Mouse (Mus musculus) lung, embryonic 16.5 days (tissue): ENCODE results near the gene Ina. TPM values are rescaled to one million over a fixed set of nuclear protein-coding genes. Genes with fewer than 3 reads are reported as not detected.

Source experiments
- ATAC-seq: fragments of 200-750 bp; cut with Nextera tagmentation; 2 replicates; pipeline ENCODE4 v1.8.0; 2017; ENCODE audit warnings: low read depth, mild to moderate bottlenecking, moderate library complexity
- H3K27ac ChIP-seq: fragments of 300-500 bp; sonication (generic); 2 replicates; pipeline ENCODE4 v1.5.1; 2014; ENCODE audit warnings: mild to moderate bottlenecking, control low read depth, low read length
- H3K27me3 ChIP-seq: fragments of 300-500 bp; sonication (generic); 2 replicates; pipeline ENCODE4 v1.6.1; 2014; ENCODE audit warnings: low read depth, low read length, mixed read lengths; ENCODE audit not compliant: control insufficient read depth, insufficient read depth
- H3K36me3 ChIP-seq: fragments of 300-500 bp; sonication (generic); 2 replicates; pipeline ENCODE4 v1.6.1; 2014; ENCODE audit warnings: low read length; ENCODE audit not compliant: control insufficient read depth, insufficient read depth
- H3K4me1 ChIP-seq: fragments of 300-500 bp; sonication (generic); replicated peaks from 2 replicates; pipeline ENCODE4 v1.6.1; 2014; ENCODE audit warnings: low read length, mixed read lengths; ENCODE audit not compliant: control insufficient read depth, insufficient read depth
- H3K4me2 ChIP-seq: fragments of 300-500 bp; sonication (generic); 2 replicates; pipeline ENCODE4 v1.6.1; 2014; ENCODE audit warnings: low read depth, low read length, control low read depth
- H3K4me3 ChIP-seq: fragments of 300-500 bp; sonication (generic); 2 replicates; pipeline ENCODE4 v1.5.1; 2014; ENCODE audit warnings: mild to moderate bottlenecking, low read length, control low read depth
- H3K9ac ChIP-seq: fragments of 300-500 bp; sonication (generic); 2 replicates; pipeline ENCODE4 v1.6.1; 2014; ENCODE audit warnings: low read length, control low read depth
- H3K9me3 ChIP-seq: fragments of 300-500 bp; sonication (generic); 2 replicates; pipeline ENCODE4 v1.6.1; 2016; ENCODE audit warnings: low read length; ENCODE audit not compliant: control insufficient read depth
- WGBS: fragments of 180-500 bp; shearing (Covaris S2); extraction: QIAGEN DNeasy Blood & Tissue Kit; methylation state at CpG from one replicate; pipeline ENCODE4 v1.1.7; 2014; 5-methylcytosine and 5-hydroxymethylcytosine counted together
- polyA plus RNA-seq: library from polyadenylated mRNA; unstranded; fragments of >200 nt; fragmentation: Nextera tagmentation; extraction: Ambion mirVana; gene quantifications from 2 replicates; pipeline ENCODE4 v1.2.1, GENCODE M21; 2015

Gene Ina
- polyA plus RNA-seq, 1 experiment from 2014 or later = 0.51 TPM

GRCm38 (mm10) chr19:47034916-47035315 is 20.4 kb downstream of the Ina start:
- no peak overlapping the region for H3K27ac ChIP-seq
- 88% methylated on average over 4 of the region's 4 CpGs for WGBS
- peaks cover 18% of the 10 kb centered on the region for H3K36me3 ChIP-seq
- no peak overlapping the region for H3K9ac ChIP-seq
- H3K27me3 ChIP-seq = no peaks in the 10 kb centered on the region
- no peak overlapping the region for H3K4me3 ChIP-seq
- no peaks in the 10 kb centered on the region for H3K9me3 ChIP-seq
- ATAC-seq = no peak
- no peak overlapping the region for H3K4me2 ChIP-seq
- H3K4me1 ChIP-seq = no peaks in the 10 kb centered on the region

GRCm38 (mm10) chr19:47036596-47036995 is 22.1 kb downstream of the Ina start:
- 80% methylated on average over 3 of the region's 3 CpGs for WGBS
- no peak for ATAC-seq
- no peak overlapping the region for H3K27ac ChIP-seq
- no peaks in the 10 kb centered on the region for H3K27me3 ChIP-seq
- H3K9ac ChIP-seq = no peak overlapping the region
- H3K4me1 ChIP-seq = no peaks in the 10 kb centered on the region
- no peak overlapping the region for H3K4me3 ChIP-seq
- H3K36me3 ChIP-seq = peaks cover 18% of the 10 kb centered on the region
- no peak overlapping the region for H3K4me2 ChIP-seq
- no peaks in the 10 kb centered on the region for H3K9me3 ChIP-seq

GRCm38 (mm10) chr19:47040720-47041473 is 26.4 kb downstream of the Ina start:
- no peak for ATAC-seq
- no peak overlapping the region for H3K9ac ChIP-seq
- no peaks in the 10 kb centered on the region for H3K27me3 ChIP-seq
- peaks cover 16% of the 10 kb centered on the region for H3K36me3 ChIP-seq
- no peak overlapping the region for H3K27ac ChIP-seq
- no peaks in the 10 kb centered on the region for H3K4me1 ChIP-seq
- no peak overlapping the region for H3K4me3 ChIP-seq
- no peaks in the 10 kb centered on the region for H3K9me3 ChIP-seq
- WGBS = 87% methylated on average over 3 of the region's 3 CpGs
- no peak overlapping the region for H3K4me2 ChIP-seq

GRCm38 (mm10) chr19:47043608-47044007 is 29.1 kb downstream of the Ina start:
- H3K36me3 ChIP-seq = peaks cover 22% of the 10 kb centered on the region
- H3K4me1 ChIP-seq = no peaks in the 10 kb centered on the region
- no peak for ATAC-seq
- no peaks in the 10 kb centered on the region for H3K27me3 ChIP-seq
- WGBS = 74% methylated on average over 3 of the region's 3 CpGs
- no peak overlapping the region for H3K4me2 ChIP-seq
- no peak overlapping the region for H3K9ac ChIP-seq
- no peaks in the 10 kb centered on the region for H3K9me3 ChIP-seq
- H3K4me3 ChIP-seq = no peak overlapping the region
- H3K27ac ChIP-seq = no peak overlapping the region

- WGBS = 87% methylated on average over 1 of the region's 1 CpGs
- H3K9me3 ChIP-seq = no peaks in the 10 kb centered on the region
- H3K4me3 ChIP-seq = no peak overlapping the region
- H3K4me2 ChIP-seq = no peak overlapping the region
- H3K27me3 ChIP-seq = no peaks in the 10 kb centered on the region
- no peak overlapping the region for H3K27ac ChIP-seq
- peaks cover 12% of the 10 kb centered on the region for H3K4me1 ChIP-seq
- H3K9ac ChIP-seq = no peak overlapping the region
- no peak for ATAC-seq
- H3K36me3 ChIP-seq = peaks cover 13% of the 10 kb centered on the region; the same call in 1 of the 2 replicates
Observed at GRCm38 (mm10) chr19:47046343-47046742, 31.8 kb downstream of the Ina start.

- WGBS = 79% methylated on average over 13 of the region's 13 CpGs
- H3K9ac ChIP-seq = no peak overlapping the region
- H3K27ac ChIP-seq = no peak overlapping the region
- no peak overlapping the region for H3K4me3 ChIP-seq
- H3K9me3 ChIP-seq = no peaks in the 10 kb centered on the region
- peaks cover 13% of the 10 kb centered on the region; the same call in 1 of the 2 replicates for H3K36me3 ChIP-seq
- ATAC-seq = no peak
- peaks cover 12% of the 10 kb centered on the region for H3K4me1 ChIP-seq
- H3K4me2 ChIP-seq = no peak overlapping the region
- H3K27me3 ChIP-seq = no peaks in the 10 kb centered on the region
Observed at GRCm38 (mm10) chr19:47047236-47047833, 32.8 kb downstream of the Ina start.

- no peak overlapping the region for H3K27ac ChIP-seq
- H3K4me2 ChIP-seq = no peak overlapping the region
- H3K4me3 ChIP-seq = no peak overlapping the region
- peaks cover 12% of the 10 kb centered on the region for H3K4me1 ChIP-seq
- H3K27me3 ChIP-seq = no peaks in the 10 kb centered on the region
- no peak overlapping the region for H3K9ac ChIP-seq
- no peak for ATAC-seq
- WGBS = 65% methylated on average over 4 of the region's 4 CpGs
- H3K9me3 ChIP-seq = no peaks in the 10 kb centered on the region
- peaks cover 13% of the 10 kb centered on the region; the same call in 1 of the 2 replicates for H3K36me3 ChIP-seq
Observed at GRCm38 (mm10) chr19:47049061-47049460, 34.6 kb downstream of the Ina start.

GRCm38 (mm10) chr19:47049840-47050239 is 35.3 kb downstream of the Ina start:
- Histone ChIP-seq H3K9me3 (no peaks in the 10 kb centered on the region), H3K27me3 (no peaks in the 10 kb centered on the region), H3K4me3 (peak overlapping the region; percentile 91), H3K4me1 (peaks cover 12% of the 10 kb centered on the region), H3K27ac (peak overlapping the region; percentile 93; the same call in 1 of the 2 replicates), H3K9ac (peak overlapping the region; percentile 85), H3K36me3 (peaks cover 11% of the 10 kb centered on the region; the same call in 1 of the 2 replicates), H3K4me2 (peak overlapping the region; percentile 90)
- ATAC-seq = no peak
- WGBS = 4% methylated on average over 7 of the region's 7 CpGs

GRCm38 (mm10) chr19:47050271-47051032 is 36.0 kb downstream of the Ina start, which contains the start of gene Pcgf6:
Pcgf6 (minus strand) TSS chr19:47050906.
- Histone ChIP-seq H3K4me3 (peak within 1 kb of the TSS; percentile 91), H3K4me1 (peaks cover 12% of the 10 kb centered on the region), H3K36me3 (peaks cover 11% of the 10 kb centered on the region; the same call in 1 of the 2 replicates), H3K27me3 (no peaks in the 10 kb centered on the region), H3K27ac (peak within 1 kb of the TSS; percentile 93), H3K9ac (peak within 1 kb of the TSS; percentile 85), H3K4me2 (peak within 1 kb of the TSS; percentile 90), H3K9me3 (no peaks in the 10 kb centered on the region)
- ATAC-seq = peak; percentile 94
- under 1% methylated on average over 64 of the region's 75 CpGs for WGBS
